Mouse (Mus musculus) cerebellum, postnatal 36 days (tissue): ENCODE measurements around the gene Ep400.
A peak's percentile ranks its signal among the peaks of the same experiment; 100 is the strongest.

Experiments used
- DNase-seq, 2 experiments: peaks; one replicate each; pipeline ENCODE4 v3.0.0; 2021 to 2022; ENCODE audit warnings: mixed read lengths in 2 of 2

Ep400 gene

GRCm38 (mm10) chr5:110659682-110660081 lies 110.8 kb downstream of the Ep400 start:
- no peak for DNase-seq

GRCm38 (mm10) chr5:110653686-110654085 lies 116.8 kb downstream of the Ep400 start:
- DNase-seq, result no peak

- peak; percentile 96 to 97 for DNase-seq
These were observed 117.5 kb downstream of the Ep400 start, which contains the start of the genes Noc4l and Ddx51 for GRCm38 (mm10) chr5:110652719-110653648. TSS of gene Noc4l (minus strand) at chr5:110653417. TSS of gene Ddx51 (plus strand) at chr5:110653451.

GRCm38 (mm10) chr5:110646377-110646776 lies 124.1 kb downstream of the Ep400 start:
- DNase-seq, result no peak

- peak; percentile 68 to 74 for DNase-seq
These were observed 131.1 kb downstream of the Ep400 start for GRCm38 (mm10) chr5:110639459-110639858.

- DNase-seq, result no peak
These were observed 132.0 kb downstream of the Ep400 start for GRCm38 (mm10) chr5:110638306-110639074.

- peak in 1 of 2 experiments; percentile 28 for DNase-seq
These were observed 134.4 kb downstream of the Ep400 start for GRCm38 (mm10) chr5:110635951-110636707.

- peak; percentile 39 to 46 for DNase-seq
These were observed 140.9 kb downstream of the Ep400 start for GRCm38 (mm10) chr5:110629525-110630120.

GRCm38 (mm10) chr5:110628156-110628555 lies 142.4 kb downstream of the Ep400 start:
- peak; percentile 33 to 38 for DNase-seq

GRCm38 (mm10) chr5:110627351-110627750 lies 143.2 kb downstream of the Ep400 start:
- no peak for DNase-seq

- DNase-seq, result no peak
These were observed 146.2 kb downstream of the Ep400 start for GRCm38 (mm10) chr5:110624319-110624718.

- no peak for DNase-seq
These were observed 151.3 kb downstream of the Ep400 start for GRCm38 (mm10) chr5:110619226-110619625.
